Mouse (Mus musculus): Measurements from ENCODE around the gene Phpt1.

The Phpt1 gene

DNA sequence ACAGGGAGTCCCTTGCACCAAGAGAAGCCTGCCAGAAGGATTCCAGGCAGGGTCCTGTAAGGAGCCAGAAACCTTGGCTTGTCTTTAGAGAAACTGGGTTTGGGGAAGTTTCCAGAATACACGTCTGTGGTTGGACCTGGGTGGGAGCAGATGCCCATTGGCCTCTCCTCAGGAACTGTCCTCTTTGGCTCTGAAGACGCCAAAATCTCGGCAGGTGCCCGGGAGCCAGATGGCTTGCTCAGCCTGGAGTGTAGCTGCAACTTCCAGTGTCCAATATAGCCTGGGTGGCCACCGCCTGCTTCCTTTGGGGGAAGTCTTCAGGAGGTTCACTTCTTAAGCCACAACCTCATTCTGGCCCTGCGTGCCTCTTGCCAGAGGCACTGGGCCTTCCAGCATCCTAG is 6.9 kb upstream of the Phpt1 start:
- DNase-seq: no peak

DNA sequence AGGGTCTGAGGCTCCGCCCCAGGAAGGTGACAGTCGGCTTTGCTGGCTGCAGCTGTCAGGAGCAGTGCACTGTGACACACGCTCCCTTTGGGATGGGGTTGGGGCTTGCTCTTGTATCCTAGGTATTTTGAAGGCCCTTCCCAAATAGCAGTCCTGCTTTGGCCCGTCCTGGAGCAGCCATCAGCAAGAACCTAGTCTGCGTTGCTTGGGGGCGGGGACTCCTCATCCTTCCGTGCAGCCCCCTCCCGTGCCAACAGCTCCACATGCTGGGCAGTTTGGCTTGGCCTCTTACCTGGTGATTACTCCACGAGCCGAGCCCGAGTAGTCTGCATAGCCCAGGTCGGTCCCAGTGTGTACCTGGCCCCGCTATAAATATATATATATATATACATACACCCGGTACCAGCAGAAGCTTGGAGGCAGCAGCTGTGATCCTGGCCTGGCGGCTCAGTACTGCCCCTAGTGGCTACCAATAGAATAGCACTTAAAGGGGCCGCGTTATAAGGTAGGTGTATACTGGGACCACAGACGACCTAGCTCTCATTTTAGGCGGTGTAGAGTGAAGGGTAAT is 6.4 kb upstream of the Phpt1 start, which contains the start of gene Ajm1:
Gene Ajm1, minus strand, starts transcription at position 464 of the 571 bp plus-strand sequence.
- DNase-seq: peak; percentile 81 to 82

GRCm38 (mm10) chr2:25580621-25581101 is 5.6 kb upstream of the Phpt1 start:
- DNase-seq: peak in 1 of 2 experiments; percentile 21

DNA sequence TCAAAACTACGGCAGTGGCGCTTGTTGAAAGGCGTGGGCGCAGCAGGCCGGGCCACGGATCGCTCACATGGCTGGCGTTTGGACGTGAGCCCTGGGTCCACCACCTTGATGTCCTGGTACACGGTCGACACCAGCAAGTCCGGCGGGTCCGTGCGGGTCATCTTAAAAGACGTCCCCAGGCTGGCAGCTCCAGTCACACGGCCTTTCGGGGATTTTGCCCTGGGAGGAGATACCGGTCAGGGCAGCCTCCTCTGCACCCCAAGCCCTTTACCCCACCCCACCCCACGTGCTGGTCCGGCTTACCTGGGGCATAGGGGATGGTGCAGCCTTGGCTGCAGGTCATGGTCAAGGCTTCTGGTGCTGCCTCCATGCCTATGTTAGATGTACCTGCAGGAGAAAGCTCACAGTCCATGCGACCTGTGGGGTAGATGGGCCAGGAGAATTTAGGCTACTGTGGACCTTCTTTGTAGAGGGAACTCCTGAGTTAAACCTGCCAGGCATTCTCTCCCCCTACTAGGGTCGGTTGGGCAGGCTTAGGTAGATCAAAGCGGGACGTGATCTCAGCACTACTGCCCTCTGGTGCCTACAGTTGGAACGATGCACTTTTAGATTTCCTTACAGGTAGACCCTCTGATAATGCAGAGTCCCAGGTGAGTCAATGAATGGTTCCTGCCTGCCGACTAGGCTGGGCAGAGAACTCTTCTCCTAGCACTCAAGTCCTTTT is 4.9 kb upstream of the Phpt1 start:
- DNase-seq: peak; percentile 76 to 77

GRCm38 (mm10) chr2:25578796-25579736 is 4.0 kb upstream of the Phpt1 start:
- DNase-seq: peak; percentile 32 to 48

DNA sequence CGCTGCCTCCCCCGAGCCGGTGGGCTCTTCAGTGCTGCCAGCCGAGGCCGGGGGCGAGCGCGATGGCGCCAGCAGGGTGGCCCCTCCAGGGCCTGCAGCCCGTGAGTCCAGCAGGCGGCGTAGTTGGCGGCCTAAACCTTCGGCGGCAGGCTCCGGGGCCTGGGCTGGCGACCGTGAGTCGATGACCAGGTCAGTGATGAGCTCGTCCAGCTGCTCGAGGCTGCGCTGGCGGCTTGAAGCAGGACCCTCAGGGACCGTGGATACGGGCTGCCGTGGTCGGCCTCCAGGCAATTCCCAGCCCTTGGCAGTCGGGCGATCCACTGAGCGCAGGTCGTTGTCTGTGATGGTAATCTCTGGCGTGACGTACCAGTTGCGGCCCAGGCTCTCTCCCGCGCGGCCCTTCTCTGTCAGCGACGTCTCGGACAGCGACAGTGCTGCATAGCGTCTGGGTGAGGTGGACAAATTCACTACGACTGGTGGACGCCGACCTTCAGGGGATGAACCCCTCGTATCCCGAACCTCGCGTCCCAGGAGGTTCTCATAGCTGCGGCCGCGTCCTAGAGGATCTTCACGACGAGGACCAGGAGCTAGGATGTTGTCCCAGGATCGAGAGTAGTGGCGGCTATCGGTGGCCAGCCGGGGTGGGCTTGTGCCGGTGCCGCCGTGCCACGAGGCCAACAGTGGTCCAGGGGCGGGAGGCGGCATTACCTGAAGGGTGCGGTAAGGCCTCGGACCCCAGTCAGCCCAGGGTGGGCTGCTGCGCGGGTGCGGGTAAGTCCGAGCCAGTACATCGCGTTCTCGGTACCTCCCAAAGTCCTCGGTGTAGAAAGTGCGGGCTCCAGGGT is 3.1 kb upstream of the Phpt1 start:
- DNase-seq: peak; percentile 49 to 50

DNA sequence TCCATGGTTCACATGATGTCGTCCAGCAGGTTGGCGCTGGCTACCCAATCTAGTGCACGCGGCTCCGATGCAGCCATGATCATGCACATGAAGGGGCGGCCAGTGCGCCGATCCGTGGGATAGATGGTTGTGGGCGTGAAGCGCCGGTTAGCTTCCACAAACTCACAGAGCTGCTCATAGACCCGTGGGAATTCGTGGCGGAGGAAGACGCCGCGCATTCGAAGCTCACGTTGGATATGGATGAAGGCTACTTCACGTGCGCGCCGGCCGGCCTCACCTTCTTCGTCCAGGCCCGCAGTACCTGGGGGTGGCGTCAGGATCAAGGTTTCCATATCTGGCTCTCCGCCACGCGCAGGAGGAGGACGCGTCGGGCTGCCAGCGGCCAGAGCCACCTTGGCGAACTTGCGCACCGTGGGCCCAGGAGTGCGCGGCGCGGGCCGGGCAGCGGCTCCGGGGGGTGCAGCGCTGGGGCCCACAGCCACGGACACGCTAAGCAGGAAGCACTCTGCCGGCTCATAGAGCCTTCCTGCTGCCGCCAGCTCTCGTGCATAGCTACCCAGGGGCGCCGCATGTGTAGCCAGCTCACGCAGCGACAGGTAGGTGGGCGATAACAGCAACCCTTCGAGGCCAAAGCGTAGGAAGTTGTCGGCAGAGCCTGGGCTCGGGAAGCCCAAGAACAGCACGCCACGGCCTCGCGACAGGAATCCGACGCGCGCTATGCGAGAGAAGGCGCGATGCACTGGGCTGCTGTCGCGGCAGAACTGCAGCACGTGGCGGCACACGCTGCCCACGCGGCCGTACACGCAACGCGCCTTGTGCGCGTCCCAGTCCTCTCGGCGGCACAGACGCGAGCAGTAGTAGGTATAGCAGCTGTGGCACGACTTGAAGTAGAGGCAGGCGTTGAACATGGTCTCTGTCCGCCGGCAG is 2.2 kb upstream of the Phpt1 start:
- peak; percentile 25 to 34 for DNase-seq

- DNase-seq: no peak
Observed at GRCm38 (mm10) chr2:25576028-25576850, 1.2 kb upstream of the Phpt1 start.

- DNase-seq: peak; percentile 38 to 43
Observed at GRCm38 (mm10) chr2:25575432-25576027, 506 bp upstream of the Phpt1 start.

GRCm38 (mm10) chr2:25574136-25574535 is 888 bp downstream of the Phpt1 start:
- DNase-seq: no peak

- DNase-seq: no peak
Observed at GRCm38 (mm10) chr2:25573068-25573467, 2.0 kb downstream of the Phpt1 start.

GRCm38 (mm10) chr2:25571221-25571620 is 3.8 kb downstream of the Phpt1 start:
- no peak for DNase-seq

GRCm38 (mm10) chr2:25569323-25569722 is 5.7 kb downstream of the Phpt1 start:
- DNase-seq: no peak

GRCm38 (mm10) chr2:25568473-25569019 is 6.5 kb downstream of the Phpt1 start:
- DNase-seq: no peak

GRCm38 (mm10) chr2:25566558-25566957 is 8.5 kb downstream of the Phpt1 start:
- DNase-seq: no peak

GRCm38 (mm10) chr2:25565741-25566140 is 9.3 kb downstream of the Phpt1 start:
- no peak for DNase-seq

DNA sequence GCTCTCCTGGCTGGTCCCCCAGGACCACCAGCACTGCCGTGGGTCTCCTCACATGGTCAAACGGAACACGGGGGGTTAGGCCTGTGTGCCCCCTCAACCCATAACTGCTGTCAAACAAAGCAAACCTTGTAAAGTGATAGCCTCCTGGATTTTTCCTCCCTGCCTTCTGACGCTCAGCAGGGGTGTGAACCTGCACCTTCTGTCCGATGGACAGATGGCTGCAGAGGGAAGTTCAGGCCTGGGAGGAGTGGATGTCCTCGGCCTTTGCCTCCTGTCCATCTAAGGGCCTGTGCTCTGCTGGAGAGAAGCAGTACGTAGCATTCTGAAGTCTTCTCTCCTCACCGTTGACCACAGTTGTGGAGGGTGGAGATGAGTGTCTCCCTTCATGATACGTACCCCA is 13.1 kb downstream of the Phpt1 start:
- no peak for DNase-seq

DNA sequence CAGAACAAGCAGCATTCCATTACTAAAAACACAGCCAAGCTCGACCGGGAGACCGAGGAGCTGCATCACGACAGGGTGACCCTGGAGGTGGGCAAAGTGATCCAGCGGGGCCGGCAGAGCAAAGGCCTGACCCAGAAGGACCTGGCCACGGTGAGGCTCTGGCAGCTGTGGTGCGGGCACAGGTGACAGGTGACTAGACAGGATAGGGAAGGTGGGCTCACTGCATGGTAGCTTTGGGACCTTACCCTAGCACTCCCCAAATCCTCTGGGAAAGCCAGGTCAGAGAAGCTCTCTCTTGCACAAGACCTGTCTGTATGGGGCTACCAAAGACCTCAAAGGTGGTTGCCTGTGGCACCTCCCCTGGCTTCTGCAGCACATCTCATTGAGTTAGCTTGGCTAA is 14.5 kb downstream of the Phpt1 start:
- no peak for DNase-seq

- DNase-seq: no peak
Observed at GRCm38 (mm10) chr2:25558774-25559173, 16.2 kb downstream of the Phpt1 start.

DNA sequence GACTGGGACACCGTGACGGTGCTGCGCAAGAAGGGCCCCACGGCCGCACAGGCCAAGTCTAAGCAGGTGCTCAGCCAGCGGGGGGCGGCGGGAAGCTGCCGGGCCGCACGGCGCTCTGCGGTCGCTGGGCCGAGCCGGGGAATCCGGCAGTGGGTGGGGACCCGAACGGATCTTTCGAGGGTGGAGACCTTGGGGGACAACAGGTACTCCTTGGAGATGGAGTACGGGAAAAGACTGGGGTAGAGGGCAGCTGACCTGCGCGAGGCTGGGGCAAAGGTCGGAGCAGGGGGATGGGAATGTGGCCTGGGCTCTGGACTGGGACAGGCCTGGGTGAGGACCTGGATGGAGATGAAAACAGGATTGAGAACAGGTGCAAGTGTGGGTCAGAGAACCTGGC is 17.1 kb downstream of the Phpt1 start:
- DNase-seq: no peak
